Mouse (Mus musculus): ENCODE measurements around the gene 2310003L06Rik.

The 2310003L06Rik gene

GRCm38 (mm10) chr5:87969201-87969600, at the start of gene 2310003L06Rik, which contains the start of gene Gm28434:
Gene 2310003L06Rik (plus strand): TSS chr5:87969459.
Gene Gm28434 (plus strand): TSS chr5:87969517.
- no peak for DNase-seq (ENCODE audit: low read depth, low spot score)

GRCm38 (mm10) chr5:87925372-87925771, 43.9 kb upstream of the 2310003L06Rik start, which contains the start of gene Csn3:
Gene Csn3 (plus strand): TSS chr5:87925579.
- DNase-seq (ENCODE audit: low read depth, low spot score), result peak; percentile 30

GRCm38 (mm10) chr5:87931603-87932002, 37.7 kb upstream of the 2310003L06Rik start:
- DNase-seq (ENCODE audit: low read depth, low spot score), result no peak

GRCm38 (mm10) chr5:87940752-87941151, 28.5 kb upstream of the 2310003L06Rik start:
- DNase-seq (ENCODE audit: low read depth, low spot score), result no peak

GRCm38 (mm10) chr5:87942515-87942914, 26.7 kb upstream of the 2310003L06Rik start:
- DNase-seq (ENCODE audit: low read depth, low spot score), result no peak

GRCm38 (mm10) chr5:87951836-87952235, 17.4 kb upstream of the 2310003L06Rik start:
- no peak for DNase-seq (ENCODE audit: low read depth, low spot score)

GRCm38 (mm10) chr5:87979139-87979538, 9.9 kb downstream of the 2310003L06Rik start, which contains the start of gene Cabs1:
Gene Cabs1 (plus strand): TSS chr5:87979439.
- no peak for DNase-seq (ENCODE audit: low read depth, low spot score)

GRCm38 (mm10) chr5:87982468-87983214, 13.4 kb downstream of the 2310003L06Rik start:
- no peak for DNase-seq (ENCODE audit: low read depth, low spot score)

- no peak for DNase-seq (ENCODE audit: low read depth, low spot score)
Measured at GRCm38 (mm10) chr5:88002249-88002648, 33.0 kb downstream of the 2310003L06Rik start, which contains the start of gene Smr3a. Gene Smr3a (plus strand): TSS chr5:88002549.

- no peak for DNase-seq (ENCODE audit: low read depth, low spot score)
Measured at GRCm38 (mm10) chr5:88005241-88005640, 36.0 kb downstream of the 2310003L06Rik start.
